ENCODE assay signal across 25 mouse cellular contexts in genomic region chr4:117612713-117613112, GRCm38 (mm10).
DNase-seq lines count a peak whose midpoint lies in the region; ATAC-seq and TF ChIP-seq lines count a peak whose summit lies in the region.
"Had no signal": no experiment of that assay in that cellular context is flagged by ENCODE, and none has a peak within 500 bp of the region (broad histone marks: within the 10 kb centered on the region; RNA-seq: fewer than 3 reads in every experiment).

No protein-coding gene starts in this region.

- no peak overlapping the region for H3K4me3 ChIP-seq in liver, postnatal 0 days (ENCODE audit: low read depth, low read length)
- no peak overlapping the region for H3K4me3 ChIP-seq in limb, embryonic 10.5 days
- no peak overlapping the region for H3K4me3 ChIP-seq in liver, embryonic 13.5 days (replicated peaks)
- no peak overlapping the region for H3K4me3 ChIP-seq in stomach, embryonic 16.5 days (replicated peaks; ENCODE audit: low read length)
- H3K4me3 ChIP-seq in layer of hippocampus, adult 2 months, result no peak overlapping the region
- H3K4me3 ChIP-seq: embryonic facial prominence, embryonic 13.5 days; erythroblast, embryonic 14.5 days; forebrain, embryonic 12.5 days; hindbrain, embryonic 12.5 days; midbrain, embryonic 13.5 days had no signal

- WGBS in liver, postnatal 0 days (ENCODE audit: insufficient replicate concordance), result 78% methylated on average over 5 of the region's 5 CpGs
- WGBS in limb, embryonic 10.5 days, result 84% methylated on average over 5 of the region's 5 CpGs
- 64% methylated on average over 5 of the region's 5 CpGs for WGBS in liver, embryonic 13.5 days (ENCODE audit: insufficient replicate concordance)
- WGBS in stomach, embryonic 16.5 days, result 77% methylated on average over 5 of the region's 5 CpGs

- H3K4me1 ChIP-seq in liver, postnatal 0 days (ENCODE audit: insufficient read depth), result no peaks in the 10 kb centered on the region
- H3K4me1 ChIP-seq in limb, embryonic 10.5 days, result peaks cover 71% of the 10 kb centered on the region
- peaks cover 72% of the 10 kb centered on the region for H3K4me1 ChIP-seq in liver, embryonic 13.5 days (replicated peaks)
- H3K4me1 ChIP-seq in stomach, embryonic 16.5 days (ENCODE audit: control insufficient read depth, insufficient read depth, low read length), result no peaks in the 10 kb centered on the region

- no peak overlapping the region for H3K4me2 ChIP-seq in liver, postnatal 0 days (ENCODE audit: low read depth, low read length)
- no peak overlapping the region for H3K4me2 ChIP-seq in liver, embryonic 13.5 days
- H3K4me2 ChIP-seq in stomach, embryonic 16.5 days (ENCODE audit: low read depth, low read length), result no peak overlapping the region
- H3K4me2 ChIP-seq: embryonic facial prominence, embryonic 13.5 days; forebrain, embryonic 12.5 days; heart, embryonic 11.5 days; hindbrain, embryonic 12.5 days; midbrain, embryonic 13.5 days had no signal

- DNase-seq in liver, result peak; percentile 48
- DNase-seq in liver, postnatal 0 days, result no peak
- no peak for DNase-seq in limb, embryonic 10.5 days (ENCODE audit: low spot score)
- no peak for DNase-seq in liver, embryonic 13.5 days
- DNase-seq in layer of hippocampus, adult 2 months (ENCODE audit: low spot score in 2 of 2), result no peak
- DNase-seq in urinary bladder, postnatal 10 days (ENCODE audit: low spot score), result no peak
- no peak for DNase-seq in layer of hippocampus, adult 11-12 months (ENCODE audit: low spot score)
- DNase-seq: adrenal gland, postnatal 10 days; cerebellum, adult 8-10 months; cerebellum, postnatal 36 days; embryo, embryonic 11 days; kidney, adult 8-10 months; kidney, postnatal 25 days; right cerebral cortex, postnatal 25 days; thymus, adult 18-20 months; thymus, postnatal 4 days had no signal

- no peak overlapping the region for H3K27ac ChIP-seq in liver, postnatal 0 days (ENCODE audit: low read depth)
- peak overlapping the region; percentile 79 for H3K27ac ChIP-seq in limb, embryonic 10.5 days
- peak overlapping the region; percentile 13; the same call in 1 of the 2 replicates for H3K27ac ChIP-seq in liver, embryonic 13.5 days
- H3K27ac ChIP-seq in stomach, embryonic 16.5 days (ENCODE audit: low read length), result no peak overlapping the region
- H3K27ac ChIP-seq in layer of hippocampus, adult 2 months, result no peak overlapping the region
- H3K27ac ChIP-seq: embryonic facial prominence, embryonic 13.5 days; forebrain, embryonic 12.5 days; hindbrain, embryonic 12.5 days; macrophage; midbrain, embryonic 13.5 days had no signal

- no peak for ATAC-seq in liver, postnatal 0 days
- peak; percentile 55 for ATAC-seq in liver, embryonic 13.5 days (ENCODE audit: low read depth)
- ATAC-seq in stomach, embryonic 16.5 days (ENCODE audit: insufficient read depth, low FRiP score), result peak; percentile 71; the same call in 1 of the 2 replicates
- ATAC-seq: lung, postnatal 0 days; midbrain, embryonic 13.5 days had no signal

- no peak overlapping the region for H3K9ac ChIP-seq in liver, postnatal 0 days (replicated peaks)
- no peak overlapping the region for H3K9ac ChIP-seq in liver, embryonic 13.5 days
- no peak overlapping the region for H3K9ac ChIP-seq in stomach, embryonic 16.5 days (ENCODE audit: low read length)
- H3K9ac ChIP-seq: embryonic facial prominence, embryonic 13.5 days; forebrain, embryonic 12.5 days; hindbrain, embryonic 12.5 days; midbrain, embryonic 13.5 days had no signal

- H3K27me3 ChIP-seq in liver, postnatal 0 days (ENCODE audit: insufficient read depth, low read length), result no peaks in the 10 kb centered on the region
- H3K27me3 ChIP-seq in limb, embryonic 10.5 days (ENCODE audit: low read depth, poor library complexity, severe bottlenecking), result no peaks in the 10 kb centered on the region
- H3K27me3 ChIP-seq in liver, embryonic 13.5 days, result no peaks in the 10 kb centered on the region
- H3K27me3 ChIP-seq in stomach, embryonic 16.5 days (ENCODE audit: control insufficient read depth, insufficient read depth, low read length), result no peaks in the 10 kb centered on the region
- H3K27me3 ChIP-seq: embryonic facial prominence, embryonic 13.5 days; forebrain, embryonic 12.5 days; hindbrain, embryonic 12.5 days; midbrain, embryonic 13.5 days had no signal

- H3K36me3 ChIP-seq in liver, postnatal 0 days (replicated peaks; ENCODE audit: insufficient read depth, low read length), result peaks cover 21% of the 10 kb centered on the region
- peaks cover 75% of the 10 kb centered on the region for H3K36me3 ChIP-seq in limb, embryonic 10.5 days
- H3K36me3 ChIP-seq in liver, embryonic 13.5 days, result peaks cover 32% of the 10 kb centered on the region
- H3K36me3 ChIP-seq in stomach, embryonic 16.5 days (ENCODE audit: control insufficient read depth, insufficient read depth, low read length), result peaks cover 11% of the 10 kb centered on the region; the same call in 1 of the 2 replicates

- no peaks in the 10 kb centered on the region for H3K9me3 ChIP-seq in liver, postnatal 0 days (ENCODE audit: low read length)
- no peaks in the 10 kb centered on the region for H3K9me3 ChIP-seq in limb, embryonic 10.5 days (replicated peaks)
- no peaks in the 10 kb centered on the region for H3K9me3 ChIP-seq in liver, embryonic 13.5 days (replicated peaks)
- H3K9me3 ChIP-seq in stomach, embryonic 16.5 days (replicated peaks; ENCODE audit: control insufficient read depth, low read length), result no peaks in the 10 kb centered on the region
- H3K9me3 ChIP-seq: embryonic facial prominence, embryonic 13.5 days; forebrain, embryonic 12.5 days; hindbrain, embryonic 12.5 days; midbrain, embryonic 13.5 days had no signal

- no peak for TF ChIP-seq CTCF in liver, postnatal 0 days (IDR thresholded peaks at IDR 0.05; ENCODE audit: low read depth)
- no peak for TF ChIP-seq CTCF in layer of hippocampus, adult 2 months (conservative IDR thresholded peaks at IDR 0.05)

- no peak for TF ChIP-seq EP300 in liver, postnatal 0 days (IDR thresholded peaks at IDR 0.05; ENCODE audit: low read depth)

Comparison
In these comparisons a context has a peak if more than half of its experiments do, and no peak if none do; other contexts are left out.
1. H3K27ac ChIP-seq: peak in limb, embryonic 10.5 days (single experiment) and liver, embryonic 13.5 days (single experiment); none in liver, postnatal 0 days (single experiment), stomach, embryonic 16.5 days (single experiment) and layer of hippocampus, adult 2 months (single experiment).